Mouse (Mus musculus) testis, postnatal 14 days (tissue): Measurements from ENCODE around the gene Gm28919.
"Not testable (repeated sequence)": the region's sequence is repeated elsewhere in the genome, so short reads cannot be mapped to it uniquely, and the experiment has no call there.

ENCODE experiments used
- DNase-seq: peaks from one replicate; pipeline ENCODE4 v3.0.0; 2021; ENCODE audit warnings: low spot score

Gm28919 gene

GRCm38 (mm10) chrY:6583246-6583645, at the start of gene Gm28919:
TSS of gene Gm28919 (plus strand) at chrY:6583546.
- DNase-seq = not testable (repeated sequence)
